Mouse (Mus musculus) kidney, postnatal 14 days (tissue): ENCODE results near the gene Klf13.

Experiments
- DNase-seq: peaks from one replicate; pipeline ENCODE4 v3.0.0; 2022; ENCODE audit warnings: mixed read lengths

Gene Klf13

GRCm38 (mm10) chr7:63947514-63948487 is 9.1 kb upstream of the Klf13 start:
- no peak for DNase-seq

GRCm38 (mm10) chr7:63943946-63944345 is 5.2 kb upstream of the Klf13 start:
- no peak for DNase-seq

- no peak for DNase-seq
Measured at GRCm38 (mm10) chr7:63941501-63941900, 2.8 kb upstream of the Klf13 start.

- DNase-seq, result no peak
Measured at GRCm38 (mm10) chr7:63941050-63941449, 2.3 kb upstream of the Klf13 start.

- DNase-seq, result no peak
Measured at GRCm38 (mm10) chr7:63940321-63940720, 1.6 kb upstream of the Klf13 start.

GRCm38 (mm10) chr7:63939397-63939951 is 759 bp upstream of the Klf13 start:
- peak; percentile 89 for DNase-seq

GRCm38 (mm10) chr7:63938066-63938913 is 425 bp downstream of the Klf13 start:
- no peak for DNase-seq

- DNase-seq, result peak; percentile 95
Measured at GRCm38 (mm10) chr7:63937236-63938065, 1.3 kb downstream of the Klf13 start.

GRCm38 (mm10) chr7:63936986-63937235 is 1.8 kb downstream of the Klf13 start:
- no peak for DNase-seq

GRCm38 (mm10) chr7:63936188-63936985 is 2.3 kb downstream of the Klf13 start:
- DNase-seq, result peak; percentile 89

- no peak for DNase-seq
Measured at GRCm38 (mm10) chr7:63935809-63936187, 2.9 kb downstream of the Klf13 start.

GRCm38 (mm10) chr7:63934530-63934929 is 4.2 kb downstream of the Klf13 start:
- DNase-seq, result no peak

GRCm38 (mm10) chr7:63933905-63934304 is 4.8 kb downstream of the Klf13 start:
- no peak for DNase-seq

GRCm38 (mm10) chr7:63932461-63932860 is 6.3 kb downstream of the Klf13 start:
- DNase-seq, result no peak

GRCm38 (mm10) chr7:63930766-63931165 is 7.9 kb downstream of the Klf13 start:
- no peak for DNase-seq

- no peak for DNase-seq
Measured at GRCm38 (mm10) chr7:63930132-63930531, 8.6 kb downstream of the Klf13 start.

GRCm38 (mm10) chr7:63929080-63929479 is 9.6 kb downstream of the Klf13 start:
- DNase-seq, result peak; percentile 74

GRCm38 (mm10) chr7:63927121-63927520 is 11.6 kb downstream of the Klf13 start:
- no peak for DNase-seq

- no peak for DNase-seq
Measured at GRCm38 (mm10) chr7:63926492-63926891, 12.2 kb downstream of the Klf13 start.

- DNase-seq, result peak; percentile 77
Measured at GRCm38 (mm10) chr7:63925413-63926360, 13.0 kb downstream of the Klf13 start.
